Mouse (Mus musculus): ENCODE data around the gene Ptprd. TPM values are rescaled to one million over a fixed set of nuclear protein-coding genes. Genes with fewer than 3 reads are reported as not detected.

The Ptprd gene
- polyA plus RNA-seq, 1 experiment from 2014 or later, result 46.2 TPM

GRCm38 (mm10) chr4:76941382-76942360 is 1270.1 kb downstream of the Ptprd start:
- no peaks in the 10 kb centered on the region for H3K9me3 ChIP-seq (ENCODE audit: control insufficient read depth, low read length)
- no peaks in the 10 kb centered on the region for H3K27me3 ChIP-seq (replicated peaks; ENCODE audit: control insufficient read depth, insufficient read depth, low read length)
- H3K4me3 ChIP-seq (ENCODE audit: low read depth, low read length), result no peak overlapping the region
- no peak overlapping the region for H3K9ac ChIP-seq (ENCODE audit: low read depth, low read length)
- H3K36me3 ChIP-seq (ENCODE audit: control insufficient read depth, insufficient read depth, low read length), result no peaks in the 10 kb centered on the region
- H3K4me2 ChIP-seq (ENCODE audit: low read depth, low read length), result no peak overlapping the region
- DNase-seq (ENCODE audit: low spot score) (no peak), ATAC-seq (ENCODE audit: low read depth) (no peak)
- no peaks in the 10 kb centered on the region for H3K4me1 ChIP-seq (ENCODE audit: control insufficient read depth, insufficient read depth, low read length)
- H3K27ac ChIP-seq (replicated peaks; ENCODE audit: low read depth, low read length), result no peak overlapping the region
- 74% methylated on average over 6 of the region's 6 CpGs for WGBS

GRCm38 (mm10) chr4:76931559-76931958 is 1280.2 kb downstream of the Ptprd start:
- WGBS, result 60% methylated on average over 2 of the region's 2 CpGs
- no peaks in the 10 kb centered on the region for H3K27me3 ChIP-seq (replicated peaks; ENCODE audit: control insufficient read depth, insufficient read depth, low read length)
- no peak for ATAC-seq (ENCODE audit: low read depth)

GRCm38 (mm10) chr4:76913532-76914150 is 1298.1 kb downstream of the Ptprd start:
- 79% methylated on average over 5 of the region's 5 CpGs for WGBS

More at GRCm38 (mm10) chr4:76931559-76931958, 1280.2 kb downstream of the Ptprd start:
- DNase-seq (ENCODE audit: low spot score), result no peak
- no peaks in the 10 kb centered on the region for H3K36me3 ChIP-seq (ENCODE audit: control insufficient read depth, insufficient read depth, low read length)
- no peak overlapping the region for H3K27ac ChIP-seq (replicated peaks; ENCODE audit: low read depth, low read length)
- no peak overlapping the region for H3K9ac ChIP-seq (ENCODE audit: low read depth, low read length)
- H3K4me3 ChIP-seq (ENCODE audit: low read depth, low read length), result no peak overlapping the region
- no peak overlapping the region for H3K4me2 ChIP-seq (ENCODE audit: low read depth, low read length)
- no peaks in the 10 kb centered on the region for H3K9me3 ChIP-seq (ENCODE audit: control insufficient read depth, low read length)
- H3K4me1 ChIP-seq (ENCODE audit: control insufficient read depth, insufficient read depth, low read length), result no peaks in the 10 kb centered on the region

GRCm38 (mm10) chr4:76901692-76902091 is 1310.1 kb downstream of the Ptprd start:
- Histone ChIP-seq H3K27me3 (replicated peaks; ENCODE audit: control insufficient read depth, insufficient read depth, low read length) (no peaks in the 10 kb centered on the region), H3K27ac (replicated peaks; ENCODE audit: low read depth, low read length) (no peak overlapping the region), H3K9ac (ENCODE audit: low read depth, low read length) (no peak overlapping the region), H3K4me2 (ENCODE audit: low read depth, low read length) (no peak overlapping the region), H3K4me3 (ENCODE audit: low read depth, low read length) (no peak overlapping the region), H3K4me1 (ENCODE audit: control insufficient read depth, insufficient read depth, low read length) (no peaks in the 10 kb centered on the region), H3K36me3 (ENCODE audit: control insufficient read depth, insufficient read depth, low read length) (no peaks in the 10 kb centered on the region), H3K9me3 (ENCODE audit: control insufficient read depth, low read length) (no peaks in the 10 kb centered on the region)
- DNase-seq (ENCODE audit: low spot score), result no peak
- ATAC-seq (ENCODE audit: low read depth), result no peak
- 35% methylated on average over 1 of the region's 1 CpGs for WGBS

More at GRCm38 (mm10) chr4:76913532-76914150, 1298.1 kb downstream of the Ptprd start:
- Histone ChIP-seq H3K27me3 (replicated peaks; ENCODE audit: control insufficient read depth, insufficient read depth, low read length) (no peaks in the 10 kb centered on the region), H3K9ac (ENCODE audit: low read depth, low read length) (no peak overlapping the region), H3K4me3 (ENCODE audit: low read depth, low read length) (no peak overlapping the region), H3K4me2 (ENCODE audit: low read depth, low read length) (no peak overlapping the region), H3K36me3 (ENCODE audit: control insufficient read depth, insufficient read depth, low read length) (no peaks in the 10 kb centered on the region), H3K27ac (replicated peaks; ENCODE audit: low read depth, low read length) (no peak overlapping the region), H3K9me3 (ENCODE audit: control insufficient read depth, low read length) (no peaks in the 10 kb centered on the region), H3K4me1 (ENCODE audit: control insufficient read depth, insufficient read depth, low read length) (no peaks in the 10 kb centered on the region)
- no peak for ATAC-seq (ENCODE audit: low read depth)
- DNase-seq (ENCODE audit: low spot score), result no peak

- DNase-seq (ENCODE audit: low spot score), result no peak
- Histone ChIP-seq H3K4me1 (ENCODE audit: control insufficient read depth, insufficient read depth, low read length) (no peaks in the 10 kb centered on the region), H3K9ac (ENCODE audit: low read depth, low read length) (no peak overlapping the region), H3K9me3 (ENCODE audit: control insufficient read depth, low read length) (no peaks in the 10 kb centered on the region), H3K27me3 (replicated peaks; ENCODE audit: control insufficient read depth, insufficient read depth, low read length) (no peaks in the 10 kb centered on the region), H3K4me2 (ENCODE audit: low read depth, low read length) (no peak overlapping the region), H3K36me3 (ENCODE audit: control insufficient read depth, insufficient read depth, low read length) (no peaks in the 10 kb centered on the region), H3K4me3 (ENCODE audit: low read depth, low read length) (no peak overlapping the region), H3K27ac (replicated peaks; ENCODE audit: low read depth, low read length) (no peak overlapping the region)
- WGBS, result 79% methylated on average over 1 of the region's 1 CpGs
- ATAC-seq (ENCODE audit: low read depth), result no peak
These were observed 1322.1 kb downstream of the Ptprd start for GRCm38 (mm10) chr4:76889669-76890068.

- no peak for DNase-seq (ENCODE audit: low spot score)
- Histone ChIP-seq H3K9me3 (ENCODE audit: control insufficient read depth, low read length) (no peaks in the 10 kb centered on the region), H3K9ac (ENCODE audit: low read depth, low read length) (no peak overlapping the region), H3K4me1 (ENCODE audit: control insufficient read depth, insufficient read depth, low read length) (no peaks in the 10 kb centered on the region), H3K36me3 (ENCODE audit: control insufficient read depth, insufficient read depth, low read length) (no peaks in the 10 kb centered on the region), H3K27me3 (replicated peaks; ENCODE audit: control insufficient read depth, insufficient read depth, low read length) (no peaks in the 10 kb centered on the region), H3K4me3 (ENCODE audit: low read depth, low read length) (no peak overlapping the region), H3K4me2 (ENCODE audit: low read depth, low read length) (no peak overlapping the region), H3K27ac (replicated peaks; ENCODE audit: low read depth, low read length) (no peak overlapping the region)
- WGBS, result 87% methylated on average over 3 of the region's 3 CpGs
- ATAC-seq (ENCODE audit: low read depth), result no peak
These were observed 1330.2 kb downstream of the Ptprd start for GRCm38 (mm10) chr4:76881610-76882009.

- Histone ChIP-seq H3K9ac (ENCODE audit: low read depth, low read length) (no peak overlapping the region), H3K4me3 (ENCODE audit: low read depth, low read length) (no peak overlapping the region), H3K4me1 (ENCODE audit: control insufficient read depth, insufficient read depth, low read length) (no peaks in the 10 kb centered on the region), H3K4me2 (ENCODE audit: low read depth, low read length) (no peak overlapping the region), H3K9me3 (ENCODE audit: control insufficient read depth, low read length) (no peaks in the 10 kb centered on the region), H3K36me3 (ENCODE audit: control insufficient read depth, insufficient read depth, low read length) (no peaks in the 10 kb centered on the region), H3K27ac (replicated peaks; ENCODE audit: low read depth, low read length) (no peak overlapping the region), H3K27me3 (replicated peaks; ENCODE audit: control insufficient read depth, insufficient read depth, low read length) (no peaks in the 10 kb centered on the region)
- DNase-seq (ENCODE audit: low spot score), result no peak
- no peak for ATAC-seq (ENCODE audit: low read depth)
- 98% methylated on average over 1 of the region's 1 CpGs for WGBS
These were observed 1340.8 kb downstream of the Ptprd start for GRCm38 (mm10) chr4:76870971-76871370.

- Histone ChIP-seq H3K4me1 (ENCODE audit: control insufficient read depth, insufficient read depth, low read length) (no peaks in the 10 kb centered on the region), H3K4me3 (ENCODE audit: low read depth, low read length) (no peak overlapping the region), H3K9ac (ENCODE audit: low read depth, low read length) (no peak overlapping the region), H3K4me2 (ENCODE audit: low read depth, low read length) (no peak overlapping the region), H3K27me3 (replicated peaks; ENCODE audit: control insufficient read depth, insufficient read depth, low read length) (no peaks in the 10 kb centered on the region), H3K36me3 (ENCODE audit: control insufficient read depth, insufficient read depth, low read length) (no peaks in the 10 kb centered on the region), H3K9me3 (ENCODE audit: control insufficient read depth, low read length) (no peaks in the 10 kb centered on the region), H3K27ac (replicated peaks; ENCODE audit: low read depth, low read length) (no peak overlapping the region)
- ATAC-seq (ENCODE audit: low read depth) (no peak), DNase-seq (ENCODE audit: low spot score) (no peak)
- 81% methylated on average over 3 of the region's 3 CpGs for WGBS
These were observed 1346.2 kb downstream of the Ptprd start for GRCm38 (mm10) chr4:76865585-76865984.

Data from embryonic facial prominence, embryonic 14.5 days (tissue).